Mouse (Mus musculus) hindbrain, embryonic 10.5 days (tissue): ENCODE data around the gene Prokr2. TPM values are rescaled to one million over a fixed set of nuclear protein-coding genes. Genes with fewer than 3 reads are reported as not detected.

ENCODE experiments used
- DNase-seq: peaks from one replicate; pipeline ENCODE4 v3.0.0-alpha.2; 2017; ENCODE audit warnings: low spot score
- H3K27ac ChIP-seq: fragments of 300-500 bp; sonication (generic); 2 replicates; pipeline ENCODE4 v1.5.1; 2016; ENCODE audit warnings: mild to moderate bottlenecking, moderate library complexity
- H3K27me3 ChIP-seq: fragments of 300-500 bp; sonication (generic); 2 replicates; pipeline ENCODE4 v1.6.1; 2016; ENCODE audit warnings: mild to moderate bottlenecking; ENCODE audit not compliant: poor library complexity, insufficient read depth, severe bottlenecking
- H3K36me3 ChIP-seq: fragments of 300-500 bp; sonication (generic); 2 replicates; pipeline ENCODE4 v1.6.1; 2016; ENCODE audit warnings: mild to moderate bottlenecking, moderate library complexity
- H3K4me1 ChIP-seq: fragments of 300-500 bp; sonication (generic); replicated peaks from 2 replicates; pipeline ENCODE4 v1.6.1; 2016; ENCODE audit warnings: mild to moderate bottlenecking
- H3K4me3 ChIP-seq: fragments of 300-500 bp; sonication (generic); 2 replicates; pipeline ENCODE4 v1.5.1; 2016; ENCODE audit warnings: mild to moderate bottlenecking, moderate library complexity
- H3K9me3 ChIP-seq: fragments of 300-500 bp; sonication (generic); 2 replicates; pipeline ENCODE4 v1.6.1; 2016; ENCODE audit warnings: mild to moderate bottlenecking, moderate library complexity
- WGBS: fragments of 180-500 bp; shearing (Covaris S2); methylation state at CpG from one replicate; pipeline ENCODE4 v1.1.7; 2016; 5-methylcytosine and 5-hydroxymethylcytosine counted together
- polyA plus RNA-seq: library from polyadenylated mRNA; unstranded; fragments of >200 nt; fragmentation: Nextera tagmentation; extraction: Ambion mirVana; gene quantifications from 2 replicates; pipeline ENCODE4 v1.2.1, GENCODE M21; 2016

Prokr2 gene
- polyA plus RNA-seq, 1 experiment from 2014 or later, result 0.90 TPM

DNA sequence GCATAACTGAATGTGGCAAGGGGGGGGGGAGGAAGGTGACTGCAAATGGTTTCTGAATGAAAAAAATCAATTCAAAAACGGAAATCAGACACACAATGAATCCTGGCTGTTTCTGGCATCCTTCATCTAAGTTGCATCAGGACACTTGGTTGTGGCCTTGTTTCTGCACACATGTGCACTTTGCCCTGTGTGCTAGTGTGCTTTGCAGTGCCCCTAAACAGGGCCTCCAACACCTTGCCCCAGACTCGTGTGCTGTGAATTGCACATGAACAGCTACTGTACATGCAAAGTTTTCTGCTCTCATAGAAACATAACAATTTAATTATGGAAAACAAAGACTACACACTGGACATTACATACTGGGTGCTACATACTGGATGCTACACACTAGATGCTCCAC lies 2.9 kb downstream of the Prokr2 start:
- H3K27me3 ChIP-seq, result peaks cover 53% of the 10 kb centered on the region
- peaks cover 16% of the 10 kb centered on the region for H3K4me1 ChIP-seq
- WGBS, result 87% methylated on average over 2 of the region's 2 CpGs
- DNase-seq, result no peak
- H3K27ac ChIP-seq, result no peak overlapping the region
- H3K4me3 ChIP-seq, result no peak overlapping the region
- no peaks in the 10 kb centered on the region for H3K9me3 ChIP-seq
- no peaks in the 10 kb centered on the region for H3K36me3 ChIP-seq

DNA sequence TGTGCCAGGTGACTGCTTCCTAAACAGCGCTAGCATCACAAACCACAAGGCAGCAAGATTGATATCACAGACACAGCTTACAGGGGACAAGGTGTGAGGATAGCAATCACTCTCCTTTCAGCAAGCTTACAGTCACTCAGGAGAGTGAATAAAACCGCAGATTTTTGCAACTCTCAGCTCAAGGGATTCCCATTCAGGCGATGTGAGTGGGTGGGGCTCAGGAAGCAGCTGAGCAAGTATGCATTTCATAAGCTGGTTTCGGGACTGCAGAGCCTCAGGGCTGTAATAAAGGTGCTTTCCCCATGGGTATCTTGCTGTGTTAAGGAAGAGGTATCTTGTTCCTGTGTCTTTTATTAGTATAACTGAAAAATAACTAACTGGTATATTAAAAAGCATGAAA lies 5.6 kb downstream of the Prokr2 start:
- WGBS, result 70% methylated on average over 4 of the region's 4 CpGs
- H3K4me1 ChIP-seq, result peaks cover 7% of the 10 kb centered on the region
- H3K4me3 ChIP-seq, result no peak overlapping the region
- no peak for DNase-seq
- no peaks in the 10 kb centered on the region for H3K9me3 ChIP-seq
- H3K27me3 ChIP-seq, result peaks cover 27% of the 10 kb centered on the region
- no peak overlapping the region for H3K27ac ChIP-seq
- H3K36me3 ChIP-seq, result no peaks in the 10 kb centered on the region

DNA sequence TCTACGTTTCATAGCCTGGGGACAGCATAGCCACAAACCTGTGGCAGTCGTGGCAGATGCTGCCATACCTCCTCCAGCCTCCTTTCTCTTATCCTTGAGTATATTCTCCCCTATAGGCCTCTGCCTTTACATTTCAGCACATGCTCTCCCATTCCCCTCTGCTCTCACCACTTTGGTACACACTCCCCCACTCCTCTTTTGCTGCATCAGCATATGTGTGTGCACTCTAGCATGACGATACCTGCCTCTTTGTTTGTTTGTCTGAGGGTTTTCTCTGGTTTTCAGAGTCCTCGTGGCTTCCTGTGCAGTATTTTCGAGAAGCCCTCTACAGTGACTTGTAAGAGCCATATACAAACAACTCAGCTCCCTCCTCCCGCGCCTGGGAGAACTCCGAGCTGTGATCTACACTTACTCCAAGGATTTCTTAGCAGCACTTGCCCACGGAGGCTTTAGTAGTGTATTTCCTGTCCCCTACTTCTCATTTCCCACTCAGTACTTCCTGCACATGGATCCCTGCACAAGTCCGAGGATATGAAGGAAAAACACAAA lies 6.6 kb downstream of the Prokr2 start:
- no peaks in the 10 kb centered on the region for H3K9me3 ChIP-seq
- peaks cover 17% of the 10 kb centered on the region for H3K27me3 ChIP-seq
- no peak overlapping the region for H3K27ac ChIP-seq
- WGBS, result 69% methylated on average over 10 of the region's 10 CpGs
- no peaks in the 10 kb centered on the region for H3K36me3 ChIP-seq
- H3K4me3 ChIP-seq, result no peak overlapping the region
- H3K4me1 ChIP-seq, result no peaks in the 10 kb centered on the region
- DNase-seq, result no peak

DNA sequence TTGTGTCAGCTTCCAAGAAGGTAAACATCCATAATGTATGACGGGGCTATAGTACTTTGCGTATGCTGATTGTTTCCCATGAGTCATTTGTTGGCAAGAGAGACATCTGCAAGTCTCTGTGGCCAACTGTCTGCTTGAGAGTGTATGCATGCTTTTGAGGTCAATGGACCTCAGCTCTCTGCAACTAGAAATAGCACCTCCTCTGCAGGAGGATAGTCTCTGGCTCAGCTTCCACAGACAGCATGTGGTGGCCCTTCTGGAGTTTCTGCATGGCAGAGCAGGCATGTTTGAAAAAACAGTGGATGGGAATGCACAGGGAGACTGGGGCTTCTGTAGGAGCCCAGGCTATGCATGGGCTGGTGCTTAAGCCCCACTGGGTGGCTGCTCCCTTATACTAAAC lies 7.8 kb downstream of the Prokr2 start:
- Histone ChIP-seq H3K27ac (no peak overlapping the region), H3K4me1 (no peaks in the 10 kb centered on the region), H3K27me3 (peaks cover 5% of the 10 kb centered on the region), H3K9me3 (no peaks in the 10 kb centered on the region), H3K36me3 (no peaks in the 10 kb centered on the region), H3K4me3 (no peak overlapping the region)
- 93% methylated on average over 2 of the region's 2 CpGs for WGBS
- DNase-seq, result no peak

DNA sequence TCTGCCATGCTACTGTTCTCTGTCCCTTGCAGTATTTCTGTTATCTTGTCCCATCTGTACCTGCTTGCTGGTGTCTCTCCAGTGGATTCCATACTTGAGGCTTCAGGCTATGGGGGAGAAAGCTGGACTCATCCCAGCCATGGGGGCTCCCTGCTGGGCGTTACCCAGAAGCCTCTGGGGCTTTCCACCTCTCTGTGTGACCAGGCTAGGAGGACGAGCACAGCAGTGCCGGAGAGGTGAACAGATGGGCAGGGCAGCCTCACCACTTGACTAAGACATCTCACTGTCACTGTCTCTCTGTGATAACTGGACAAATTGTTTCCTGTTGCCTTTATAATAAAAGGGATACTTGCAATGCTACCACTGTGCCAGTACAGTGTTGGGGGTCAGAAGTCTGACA lies 9.5 kb downstream of the Prokr2 start:
- 72% methylated on average over 3 of the region's 3 CpGs for WGBS
- H3K4me1 ChIP-seq, result no peaks in the 10 kb centered on the region
- DNase-seq, result no peak
- H3K9me3 ChIP-seq, result no peaks in the 10 kb centered on the region
- no peak overlapping the region for H3K4me3 ChIP-seq
- no peaks in the 10 kb centered on the region for H3K36me3 ChIP-seq
- no peaks in the 10 kb centered on the region for H3K27me3 ChIP-seq
- no peak overlapping the region for H3K27ac ChIP-seq

DNA sequence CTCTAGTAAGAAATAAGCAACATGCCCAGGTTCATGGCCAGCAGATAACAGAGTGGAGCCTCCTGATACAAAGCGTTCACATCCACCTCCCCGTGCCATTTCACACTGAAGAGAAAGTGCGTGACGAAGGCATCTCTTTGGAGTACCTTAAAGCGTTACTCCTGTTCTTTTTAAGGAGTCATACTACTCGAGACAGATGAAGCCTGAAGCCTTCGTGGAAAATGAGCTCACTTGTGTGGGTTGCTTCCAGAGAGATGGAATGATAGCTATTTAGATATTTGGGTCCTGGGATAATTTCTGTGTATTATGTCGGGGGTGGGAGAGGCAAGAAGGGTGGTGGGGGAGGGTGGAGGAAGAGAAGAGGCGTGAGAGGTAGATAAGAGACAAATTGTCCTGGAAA lies 10.1 kb downstream of the Prokr2 start:
- no peaks in the 10 kb centered on the region for H3K36me3 ChIP-seq
- H3K27ac ChIP-seq, result no peak overlapping the region
- no peak for DNase-seq
- no peaks in the 10 kb centered on the region for H3K27me3 ChIP-seq
- no peak overlapping the region for H3K4me3 ChIP-seq
- H3K9me3 ChIP-seq, result no peaks in the 10 kb centered on the region
- 92% methylated on average over 9 of the region's 9 CpGs for WGBS
- H3K4me1 ChIP-seq, result no peaks in the 10 kb centered on the region

DNA sequence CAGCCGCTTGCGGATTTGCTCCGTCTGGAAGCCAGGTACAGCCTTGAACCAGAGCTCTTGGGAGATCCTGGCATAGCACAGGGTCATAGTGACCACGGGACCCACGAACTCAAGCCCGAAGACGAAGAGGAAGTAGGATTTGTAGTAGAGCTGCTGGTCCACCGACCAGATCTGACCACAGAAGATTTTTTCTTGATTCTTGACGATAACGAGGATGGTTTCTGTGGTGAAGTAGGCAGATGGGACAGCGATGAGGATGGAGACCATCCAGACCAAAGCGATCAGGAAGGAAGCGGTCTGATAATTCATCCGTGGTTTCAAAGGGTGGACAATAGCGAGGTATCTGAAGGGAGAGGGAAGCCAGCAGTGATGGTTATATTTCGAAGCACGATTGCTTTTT lies 11.5 kb downstream of the Prokr2 start:
- Histone ChIP-seq H3K27ac (no peak overlapping the region), H3K36me3 (no peaks in the 10 kb centered on the region), H3K27me3 (no peaks in the 10 kb centered on the region), H3K4me1 (no peaks in the 10 kb centered on the region), H3K9me3 (no peaks in the 10 kb centered on the region), H3K4me3 (no peak overlapping the region)
- 93% methylated on average over 17 of the region's 17 CpGs for WGBS
- no peak for DNase-seq

DNA sequence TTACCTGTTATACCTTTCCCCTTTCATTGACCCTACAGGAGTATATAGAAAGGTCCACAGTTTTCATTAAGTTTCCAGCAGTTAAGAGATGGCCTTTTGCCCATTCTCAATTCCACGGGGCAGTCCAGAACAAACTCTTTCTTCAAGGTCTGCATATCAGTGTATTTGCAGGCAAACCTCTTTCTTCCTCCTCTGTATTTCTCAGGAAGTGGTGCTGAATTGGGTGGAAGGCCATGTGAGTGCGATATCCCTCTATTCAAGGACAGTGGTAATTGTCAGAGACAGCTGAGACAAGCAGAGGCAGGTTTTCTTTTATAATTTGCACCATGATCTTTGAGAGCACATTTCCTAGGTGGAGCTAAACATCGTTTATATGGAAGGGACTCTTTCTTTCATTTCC lies 16.8 kb downstream of the Prokr2 start:
- H3K9me3 ChIP-seq, result no peaks in the 10 kb centered on the region
- WGBS, result 88% methylated on average over 3 of the region's 3 CpGs

DNA sequence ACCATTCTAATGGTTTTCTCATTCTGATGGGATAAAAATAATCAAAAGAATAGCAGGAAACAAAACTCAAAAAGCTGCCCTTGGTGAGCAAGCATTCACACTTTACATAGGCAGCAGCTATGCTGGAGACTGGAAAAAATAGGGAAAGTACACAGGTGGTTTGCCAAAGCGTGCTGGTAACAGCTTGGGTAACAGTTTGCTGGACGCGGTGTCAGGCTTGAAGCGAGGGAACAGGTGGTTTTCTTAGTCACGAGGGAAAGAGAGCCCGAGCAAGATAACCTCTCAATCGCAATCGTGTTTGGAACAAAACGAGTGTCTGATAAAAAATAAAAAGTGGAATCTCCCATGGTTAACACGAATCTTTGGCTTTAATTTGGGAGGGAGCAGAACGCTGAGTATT lies 41.4 kb downstream of the Prokr2 start:
- Histone ChIP-seq H3K4me3 (no peak overlapping the region), H3K4me1 (no peaks in the 10 kb centered on the region), H3K27ac (no peak overlapping the region), H3K9me3 (no peaks in the 10 kb centered on the region), H3K27me3 (no peaks in the 10 kb centered on the region), H3K36me3 (no peaks in the 10 kb centered on the region)
- WGBS, result 92% methylated on average over 11 of the region's 11 CpGs
- no peak for DNase-seq

More for the DNA sequence above, 16.8 kb downstream of the Prokr2 start:
- no peak overlapping the region for H3K27ac ChIP-seq
- no peak for DNase-seq
- H3K36me3 ChIP-seq, result no peaks in the 10 kb centered on the region
- no peaks in the 10 kb centered on the region for H3K27me3 ChIP-seq
- no peaks in the 10 kb centered on the region for H3K4me1 ChIP-seq
- H3K4me3 ChIP-seq, result no peak overlapping the region

DNA sequence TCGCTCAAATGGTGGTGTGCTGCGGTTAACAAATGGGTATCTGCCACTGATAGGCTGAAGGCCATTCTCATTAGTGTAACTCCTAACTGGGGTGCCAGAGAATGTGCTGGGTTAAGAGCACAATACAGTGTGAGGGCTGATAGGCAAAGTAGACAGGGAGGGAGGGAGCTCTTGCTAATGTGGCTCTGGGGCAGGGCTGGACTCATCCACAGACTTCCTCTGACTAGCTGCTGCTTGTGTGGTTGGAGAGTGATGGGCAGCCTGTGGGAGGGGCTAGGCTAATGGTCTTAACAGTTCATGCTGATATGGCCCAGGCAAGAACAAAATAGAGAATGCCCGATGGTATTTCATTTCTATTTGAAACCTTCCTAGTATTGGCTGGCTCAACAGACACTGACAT lies 44.0 kb downstream of the Prokr2 start:
- Histone ChIP-seq H3K9me3 (no peaks in the 10 kb centered on the region), H3K27ac (no peak overlapping the region), H3K4me1 (no peaks in the 10 kb centered on the region), H3K27me3 (no peaks in the 10 kb centered on the region), H3K36me3 (no peaks in the 10 kb centered on the region), H3K4me3 (no peak overlapping the region)
- 93% methylated on average over 3 of the region's 3 CpGs for WGBS
- DNase-seq, result no peak

DNA sequence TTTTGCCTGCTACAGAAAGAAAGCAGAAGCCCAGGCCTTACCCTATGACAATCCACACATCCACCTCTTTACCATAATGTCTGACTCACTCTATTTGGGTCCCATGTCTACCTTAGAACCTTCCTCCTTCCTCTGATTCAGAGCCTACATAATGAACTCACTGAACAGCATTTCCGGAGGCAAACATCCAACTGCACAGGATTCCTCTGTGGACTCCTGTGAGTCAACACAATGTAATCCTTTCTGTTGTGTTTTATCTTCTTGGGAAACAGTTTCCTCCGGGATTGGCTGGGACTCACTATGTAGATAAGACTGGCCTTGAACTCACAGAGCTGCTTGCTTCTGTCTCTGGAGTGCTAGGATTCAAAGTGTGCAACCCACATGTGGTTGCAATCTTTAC lies 44.9 kb downstream of the Prokr2 start:
- Histone ChIP-seq H3K27me3 (no peaks in the 10 kb centered on the region), H3K4me3 (no peak overlapping the region), H3K9me3 (no peaks in the 10 kb centered on the region), H3K4me1 (no peaks in the 10 kb centered on the region), H3K36me3 (no peaks in the 10 kb centered on the region), H3K27ac (no peak overlapping the region)
- DNase-seq, result no peak
- 79% methylated on average over 2 of the region's 2 CpGs for WGBS

DNA sequence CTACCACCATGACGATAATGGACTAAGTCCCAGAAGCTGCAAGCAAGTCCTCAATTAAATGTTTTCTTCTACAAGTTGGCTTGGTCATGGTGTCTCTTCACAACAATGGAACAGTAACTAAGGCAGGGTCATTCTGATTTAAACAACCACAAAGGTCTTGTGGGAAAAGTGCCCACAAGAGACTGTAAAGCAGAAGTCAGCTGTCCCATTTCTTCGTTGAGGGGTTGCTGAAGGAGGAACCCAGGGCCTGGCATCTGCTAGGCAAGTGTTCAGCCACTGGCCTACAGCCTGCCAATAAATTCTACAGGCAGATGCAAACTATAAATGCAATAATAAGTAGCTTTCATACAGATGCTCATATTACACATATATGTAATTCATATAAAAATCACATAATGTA lies 48.0 kb downstream of the Prokr2 start:
- 88% methylated on average over 2 of the region's 2 CpGs for WGBS
- H3K27ac ChIP-seq, result no peak overlapping the region

DNA sequence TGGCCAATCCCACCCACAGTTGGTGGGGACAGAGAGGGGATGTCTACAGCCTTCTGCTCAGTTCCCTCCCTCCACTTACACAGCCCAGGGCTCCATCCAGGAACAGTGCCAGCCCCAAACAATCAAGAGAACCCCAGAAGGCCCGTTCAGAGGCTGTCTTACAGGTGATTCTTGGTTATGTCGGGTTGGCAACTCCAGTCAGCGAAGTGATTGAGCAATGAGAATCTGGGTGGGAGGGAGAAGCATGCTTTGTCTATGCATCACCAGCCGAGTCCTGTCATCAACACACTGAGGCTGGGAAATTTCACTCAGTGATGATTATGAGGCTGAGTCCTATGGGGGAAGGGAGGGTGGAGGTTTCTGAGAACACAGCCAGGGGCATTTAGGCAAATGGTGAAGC lies 61.7 kb downstream of the Prokr2 start:
- no peaks in the 10 kb centered on the region for H3K9me3 ChIP-seq
- 73% methylated on average over 4 of the region's 4 CpGs for WGBS
- H3K4me3 ChIP-seq, result no peak overlapping the region
- no peaks in the 10 kb centered on the region for H3K4me1 ChIP-seq
- H3K27ac ChIP-seq, result no peak overlapping the region
- no peaks in the 10 kb centered on the region for H3K36me3 ChIP-seq
- no peak for DNase-seq
- H3K27me3 ChIP-seq, result no peaks in the 10 kb centered on the region

More for the DNA sequence above, 48.0 kb downstream of the Prokr2 start:
- Histone ChIP-seq H3K4me1 (no peaks in the 10 kb centered on the region), H3K36me3 (no peaks in the 10 kb centered on the region), H3K9me3 (no peaks in the 10 kb centered on the region), H3K4me3 (no peak overlapping the region), H3K27me3 (no peaks in the 10 kb centered on the region)
- DNase-seq, result no peak

DNA sequence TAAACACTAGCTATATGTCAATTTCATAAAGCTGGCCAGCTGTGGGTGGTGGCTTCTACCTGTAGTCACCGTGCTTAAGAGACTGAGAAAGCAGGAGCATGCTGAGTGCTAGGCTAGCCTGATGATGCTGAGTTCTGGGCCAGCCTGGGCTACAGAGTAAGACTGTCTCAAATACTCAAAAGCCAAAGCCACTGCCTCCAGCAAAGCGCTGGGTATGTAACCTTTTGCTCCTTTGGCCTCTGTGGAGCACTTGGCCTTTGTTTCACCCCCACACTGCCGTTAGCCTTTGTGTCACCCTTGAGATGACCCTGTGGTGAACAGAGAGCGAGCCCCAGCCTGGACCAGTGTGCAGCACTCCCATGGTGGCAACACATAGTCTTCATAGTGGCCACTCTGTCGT lies 64.7 kb downstream of the Prokr2 start:
- Histone ChIP-seq H3K36me3 (no peaks in the 10 kb centered on the region), H3K9me3 (no peaks in the 10 kb centered on the region), H3K27me3 (no peaks in the 10 kb centered on the region), H3K4me1 (no peaks in the 10 kb centered on the region), H3K27ac (no peak overlapping the region), H3K4me3 (no peak overlapping the region)
- 68% methylated on average over 5 of the region's 5 CpGs for WGBS
- DNase-seq, result no peak
